Mouse (Mus musculus): ENCODE measurements around the gene Men1.
"Not testable (repeated sequence)": the region's sequence is repeated elsewhere in the genome, so short reads cannot be mapped to it uniquely, and the experiment has no call there.

The Men1 gene

GRCm38 (mm10) chr19:6334673-6335457, at the start of gene Men1:
TSS of gene Men1 (plus strand) at chr19:6334979.
- DNase-seq (ENCODE audit: low read depth), result peak; percentile 99

DNA sequence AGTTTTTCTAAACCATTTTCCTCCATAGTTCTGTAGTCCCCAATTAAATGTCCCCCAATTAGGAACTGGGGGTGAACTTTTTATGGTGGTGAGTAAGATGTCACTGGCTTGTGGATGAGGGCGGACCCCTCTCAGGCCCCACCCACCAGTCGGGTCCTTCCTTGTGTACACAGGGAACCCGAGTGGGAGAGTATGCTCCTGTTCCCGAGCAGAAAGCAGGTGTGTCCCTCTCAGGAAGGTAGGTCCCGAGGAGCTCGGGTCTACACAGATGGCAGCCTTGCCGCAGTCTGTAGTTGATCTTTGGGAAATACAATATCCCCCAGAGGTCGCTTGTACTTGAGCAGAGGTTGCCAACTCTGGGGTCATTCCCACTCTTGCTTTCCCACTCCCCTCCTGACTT, 49.6 kb upstream of the Men1 start:
- no peak for DNase-seq (ENCODE audit: low read depth)

DNA sequence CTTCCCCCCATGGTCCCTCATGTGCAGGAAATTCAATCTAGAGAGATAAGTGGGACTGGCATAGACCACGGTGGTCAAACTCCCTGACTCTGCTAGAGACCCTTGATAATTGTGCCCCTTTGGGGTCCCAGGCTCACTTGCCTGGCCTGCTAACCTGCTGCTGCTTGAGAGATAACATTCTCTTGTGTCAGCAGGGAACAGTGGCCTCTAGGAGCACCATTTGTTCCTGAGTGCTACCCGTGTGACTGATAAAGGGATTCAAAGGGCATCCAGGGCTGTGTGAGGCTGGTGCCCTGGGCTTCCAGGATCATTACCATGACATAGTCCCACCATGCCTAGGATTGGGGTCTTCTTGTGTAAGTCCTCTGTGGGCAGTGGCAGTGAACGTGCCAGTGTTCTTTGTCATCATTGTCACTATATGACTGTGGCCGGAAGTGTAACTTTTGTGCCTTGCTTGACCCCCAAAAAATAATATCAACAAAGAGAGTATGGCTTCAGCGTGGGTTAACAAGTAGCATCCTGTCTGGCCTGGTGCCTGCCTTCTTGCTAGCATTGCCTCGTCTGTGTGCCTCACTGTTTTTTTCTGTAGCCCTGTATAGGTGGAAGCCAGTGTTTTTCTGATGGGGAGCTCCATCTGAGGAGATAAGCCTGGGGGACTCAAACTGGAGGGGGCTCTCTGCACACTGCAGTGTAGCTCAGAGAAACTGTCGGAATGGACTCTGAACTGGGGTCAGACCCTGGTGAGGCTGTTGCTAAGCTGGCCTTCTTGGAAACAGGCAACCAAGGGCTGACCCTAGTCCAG, 48.9 kb upstream of the Men1 start:
- no peak for DNase-seq (ENCODE audit: low read depth)

DNA sequence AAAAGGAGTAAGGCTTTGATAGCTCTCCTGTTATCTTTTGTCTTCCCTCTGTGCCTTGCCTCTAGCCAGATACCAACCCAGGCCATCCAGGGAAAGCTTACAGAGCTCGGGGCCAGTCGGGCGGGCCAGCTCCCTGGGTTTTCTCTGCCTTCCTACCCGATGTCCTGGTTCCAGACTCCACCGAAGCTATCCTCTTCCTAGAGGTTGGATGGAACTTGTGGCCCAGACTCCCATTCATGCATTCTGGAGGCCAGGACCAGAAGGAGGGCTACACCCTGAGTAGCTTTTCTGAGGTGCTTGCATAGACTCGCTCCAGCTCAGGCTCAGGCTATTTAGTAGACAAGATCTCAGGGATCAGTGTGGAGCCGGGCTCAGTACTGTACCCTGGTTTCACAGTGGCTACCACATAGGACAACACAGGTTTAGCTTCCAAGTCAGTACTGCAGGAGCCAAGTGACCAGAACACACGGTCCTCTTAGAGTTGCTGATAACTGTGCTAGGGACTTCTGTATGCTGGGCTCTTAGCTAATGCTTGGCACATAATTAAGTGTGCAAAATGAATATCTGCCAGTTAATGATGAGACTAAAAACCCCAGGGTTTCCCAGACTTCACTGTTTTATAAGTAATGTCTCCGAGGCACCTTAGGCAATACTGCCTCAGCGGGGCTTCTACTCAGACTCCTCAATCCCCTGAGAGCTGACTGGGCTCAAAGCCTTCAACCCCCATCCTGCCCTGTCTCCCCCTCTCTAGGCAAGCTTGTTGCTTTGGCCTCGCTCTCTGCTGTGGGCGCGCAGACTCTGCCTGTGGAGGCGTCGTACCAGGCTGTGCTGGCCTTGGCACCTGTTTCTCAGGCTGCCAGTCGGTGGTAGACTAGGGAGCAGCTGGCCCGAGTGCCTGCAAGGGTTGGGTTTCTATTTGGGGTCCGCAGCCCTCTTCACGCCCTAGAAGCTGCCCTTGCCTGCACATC, 48.1 kb upstream of the Men1 start:
- DNase-seq (ENCODE audit: low read depth), result no peak

DNA sequence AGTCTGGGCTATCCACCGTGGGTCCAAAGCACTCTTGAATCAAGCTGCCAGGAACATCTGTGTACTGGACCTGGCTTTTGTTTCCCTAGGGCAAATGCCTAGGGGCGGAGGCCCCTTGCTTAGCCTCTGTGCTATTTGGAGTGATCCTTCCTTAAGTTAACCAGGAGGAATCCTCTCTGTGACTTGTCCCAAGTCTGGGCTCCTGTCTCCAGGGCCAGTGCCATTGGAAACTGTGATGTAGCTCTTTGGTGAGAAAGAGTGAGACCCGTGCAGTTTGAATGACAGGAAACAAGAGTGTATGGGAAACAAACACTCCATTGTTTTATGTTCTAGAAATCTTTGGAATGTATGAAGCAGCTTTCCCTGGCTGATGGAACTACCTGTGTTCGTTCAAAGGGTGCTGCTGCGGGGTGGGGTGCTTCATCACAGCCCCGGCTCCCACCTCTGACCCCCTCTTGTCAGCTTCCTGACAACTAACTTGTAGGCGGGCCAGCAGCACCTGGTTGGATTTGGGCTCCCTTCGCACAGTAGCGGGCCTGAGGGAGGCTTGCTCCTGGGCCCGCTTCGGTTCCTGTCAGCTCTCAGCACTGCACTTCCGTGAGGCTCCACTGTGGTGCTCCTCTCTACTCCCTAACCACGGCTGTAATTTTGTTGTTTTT, 46.4 kb upstream of the Men1 start:
- no peak for DNase-seq (ENCODE audit: low read depth)

- no peak for DNase-seq (ENCODE audit: low read depth)
Measured at GRCm38 (mm10) chr19:6289696-6290238, 45.0 kb upstream of the Men1 start.

- not testable (repeated sequence) for DNase-seq (ENCODE audit: low read depth)
Measured at GRCm38 (mm10) chr19:6290720-6291116, 44.1 kb upstream of the Men1 start.

DNA sequence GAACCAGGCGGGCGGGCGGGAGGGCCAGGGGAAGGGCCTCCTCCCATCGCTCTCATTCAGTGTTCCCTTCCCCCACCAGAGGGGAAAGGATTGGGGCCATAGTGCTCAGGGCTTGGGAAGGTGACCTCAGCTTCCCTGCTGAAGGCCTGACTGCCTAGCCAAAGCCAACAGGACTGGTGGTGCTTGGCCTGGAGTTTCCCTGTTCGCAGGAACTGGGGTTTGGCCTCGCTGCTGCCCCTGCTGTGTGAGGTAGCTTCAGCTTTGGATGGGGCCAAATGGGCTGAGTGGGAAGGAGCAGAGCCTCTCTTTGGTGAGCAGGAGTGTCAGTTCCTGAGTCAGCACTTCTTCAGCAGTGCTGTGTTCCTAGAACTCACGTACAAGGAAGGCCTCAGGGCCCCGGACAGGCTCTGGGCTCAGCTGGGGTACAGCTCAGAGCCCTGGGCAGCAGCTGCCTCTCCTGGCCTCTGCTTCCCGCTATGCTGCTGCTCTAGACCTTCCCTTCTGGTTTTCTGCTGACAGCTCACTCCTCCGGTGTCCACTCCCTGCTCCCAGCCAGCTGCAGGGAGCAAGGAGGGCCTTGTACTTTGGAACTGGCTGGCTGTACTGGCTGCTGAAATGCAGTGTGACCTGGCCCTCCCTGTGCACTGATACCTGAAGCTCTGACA, 43.5 kb upstream of the Men1 start:
- no peak for DNase-seq (ENCODE audit: low read depth)

DNA sequence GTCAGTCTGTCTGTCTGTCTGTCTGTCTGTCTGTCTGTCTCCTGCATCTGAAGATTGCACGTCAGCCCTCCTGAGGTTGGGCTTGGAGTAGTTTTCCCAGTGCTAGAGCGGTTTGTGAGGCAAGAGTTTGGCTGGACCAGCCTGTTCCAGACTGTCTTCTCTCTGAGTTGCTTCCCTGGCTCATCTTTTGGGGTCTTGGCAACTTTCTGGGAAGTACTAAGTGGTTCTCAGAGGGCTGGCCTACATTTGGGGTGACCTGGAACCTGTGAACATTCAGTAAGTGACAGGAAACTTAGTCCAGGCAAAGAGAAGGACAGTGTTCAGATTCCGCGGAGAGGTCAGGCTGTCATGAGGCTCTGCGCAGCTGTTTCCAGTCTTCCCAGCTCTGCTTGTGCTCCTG, 42.5 kb upstream of the Men1 start:
- DNase-seq (ENCODE audit: low read depth), result no peak

- DNase-seq (ENCODE audit: low read depth), result no peak
Measured at GRCm38 (mm10) chr19:6294301-6294700, 40.5 kb upstream of the Men1 start.

GRCm38 (mm10) chr19:6296551-6297210, 38.1 kb upstream of the Men1 start:
- peak; percentile 76 for DNase-seq (ENCODE audit: low read depth)

DNA sequence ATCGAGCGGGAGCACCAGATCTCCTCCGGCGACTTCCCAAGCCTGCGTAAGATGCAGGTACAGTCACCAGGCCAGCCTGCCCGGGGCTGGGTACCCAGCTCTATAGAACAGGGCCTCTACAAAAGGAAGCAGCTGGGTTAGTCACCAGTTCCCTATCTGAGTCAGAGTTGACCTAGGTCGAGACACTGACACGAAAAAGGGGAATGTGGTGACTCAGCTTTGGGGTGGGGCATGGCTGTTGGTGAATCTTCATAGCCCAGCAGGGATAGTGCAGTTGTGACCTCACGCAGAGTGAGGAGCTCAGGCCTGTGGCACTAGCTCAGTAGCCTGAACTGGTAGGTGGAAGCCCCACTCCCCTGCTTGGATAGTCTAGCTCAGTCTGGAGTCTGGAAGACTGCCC, 37.1 kb upstream of the Men1 start:
- peak; percentile 97 for DNase-seq (ENCODE audit: low read depth)

DNA sequence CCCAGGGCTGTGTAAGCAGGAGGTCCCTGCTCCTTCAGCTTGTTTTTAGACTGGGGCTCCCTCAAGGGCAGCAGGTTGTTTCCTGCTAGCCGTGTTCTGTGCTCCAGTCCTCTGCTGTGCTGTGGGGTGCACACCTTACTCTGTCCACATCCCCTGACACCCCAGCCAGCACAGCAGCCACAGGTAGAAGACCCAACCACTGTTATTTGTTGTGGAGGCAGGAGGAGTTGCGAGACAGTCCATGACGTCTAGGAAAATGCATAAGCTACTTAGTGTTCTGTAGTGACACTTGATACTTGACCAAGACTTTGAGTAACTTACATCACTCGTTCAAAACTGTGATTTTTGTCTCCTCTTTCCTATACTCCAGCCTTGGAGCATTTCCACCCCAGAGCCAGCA, 35.8 kb upstream of the Men1 start:
- DNase-seq (ENCODE audit: low read depth), result peak; percentile 19

- DNase-seq (ENCODE audit: low read depth), result peak; percentile 73
Measured at GRCm38 (mm10) chr19:6299450-6300267, 35.1 kb upstream of the Men1 start.

GRCm38 (mm10) chr19:6300402-6300841, 34.4 kb upstream of the Men1 start:
- DNase-seq (ENCODE audit: low read depth), result no peak

- DNase-seq (ENCODE audit: low read depth), result no peak
Measured at GRCm38 (mm10) chr19:6302114-6302513, 32.7 kb upstream of the Men1 start.

GRCm38 (mm10) chr19:6302522-6302921, 32.3 kb upstream of the Men1 start:
- DNase-seq (ENCODE audit: low read depth), result peak; percentile 26

GRCm38 (mm10) chr19:6303831-6304230, 30.9 kb upstream of the Men1 start:
- no peak for DNase-seq (ENCODE audit: low read depth)

GRCm38 (mm10) chr19:6304787-6305516, 29.8 kb upstream of the Men1 start:
- DNase-seq (ENCODE audit: low read depth), result peak; percentile 89
